Comparison of ENCODE assay signal across 7 mouse cellular contexts in genomic region chr16:17553910-17554685, GRCm38 (mm10). TPM values are rescaled to one million over a fixed set of nuclear protein-coding genes. Genes with fewer than 3 reads are reported as not detected.
DNase-seq lines count a peak whose midpoint lies in the region; ATAC-seq lines count a peak whose summit lies in the region.

No protein-coding gene starts in this region.

- H3K4me3 ChIP-seq in heart, embryonic 16.5 days (ENCODE audit: low read length), result peak overlapping the region; percentile 32
- peak overlapping the region; percentile 19 for H3K4me3 ChIP-seq in stomach, embryonic 15.5 days (replicated peaks)

- WGBS in heart, embryonic 16.5 days, result 5% methylated on average over 18 of the region's 18 CpGs
- WGBS in stomach, embryonic 15.5 days, result 9% methylated on average over 18 of the region's 18 CpGs

- peak overlapping the region; percentile 64 for H3K4me2 ChIP-seq in heart, embryonic 16.5 days (ENCODE audit: low read depth, low read length)
- H3K4me2 ChIP-seq in stomach, embryonic 15.5 days, result peak overlapping the region; percentile 47

- H3K4me1 ChIP-seq in heart, embryonic 16.5 days (ENCODE audit: control insufficient read depth, insufficient read depth, low read length), result peaks cover 28% of the 10 kb centered on the region
- peaks cover 27% of the 10 kb centered on the region for H3K4me1 ChIP-seq in stomach, embryonic 15.5 days

- H3K27me3 ChIP-seq in heart, embryonic 16.5 days (ENCODE audit: control insufficient read depth, insufficient read depth, low read length), result no peaks in the 10 kb centered on the region
- no peaks in the 10 kb centered on the region for H3K27me3 ChIP-seq in stomach, embryonic 15.5 days (replicated peaks)

- peak; percentile 92 for DNase-seq in MN1 (ENCODE audit: low spot score)
- peak; percentile 82 for DNase-seq in c-Kit-positive CD71-positive TER-119-negative erythroid progenitor cells, embryonic 14.5 days (ENCODE audit: low read depth)
- DNase-seq in kidney, postnatal 4 days, result peak; percentile 57 to 75
- DNase-seq in cerebellum, adult 18-20 months, result no peak

- H3K9ac ChIP-seq in heart, embryonic 16.5 days (ENCODE audit: low read length), result peak overlapping the region; percentile 53
- H3K9ac ChIP-seq in stomach, embryonic 15.5 days, result no peak overlapping the region

- no peaks in the 10 kb centered on the region for H3K36me3 ChIP-seq in heart, embryonic 16.5 days (ENCODE audit: control insufficient read depth, insufficient read depth)
- no peaks in the 10 kb centered on the region for H3K36me3 ChIP-seq in stomach, embryonic 15.5 days

- H3K9me3 ChIP-seq in heart, embryonic 16.5 days (replicated peaks; ENCODE audit: control insufficient read depth, low read length), result no peaks in the 10 kb centered on the region
- H3K9me3 ChIP-seq in stomach, embryonic 15.5 days, result no peaks in the 10 kb centered on the region

- peak; percentile 84 for ATAC-seq in heart, embryonic 16.5 days (replicated peaks; ENCODE audit: extremely low read depth, insufficient read depth, low FRiP score)
- peak; percentile 92 for ATAC-seq in megakaryocyte-erythroid progenitor cell, adult 5-6 weeks (replicated peaks; ENCODE audit: low FRiP score, low TSS enrichment, poor library complexity, severe bottlenecking)
- peak; percentile 91 for ATAC-seq in stomach, embryonic 15.5 days (ENCODE audit: insufficient read depth, low FRiP score, low read depth)

- H3K27ac ChIP-seq in heart, embryonic 16.5 days (ENCODE audit: low read length), result peak overlapping the region; percentile 76
- peak overlapping the region; percentile 69 for H3K27ac ChIP-seq in stomach, embryonic 15.5 days

RNA-seq across cellular contexts. Expression of gene Lrrc74b, which starts 6.9 kb away (rescaled TPM):
- 0.58 and 0.60 TPM in 2 replicates for polyA plus RNA-seq in heart, embryonic 16.5 days (2015; fragmentation: Nextera tagmentation; extraction: Ambion mirVana)
- not detected in 2 replicates for total RNA-seq in megakaryocyte-erythroid progenitor cell, adult 5-6 weeks (2014; fragmentation: Nextera tagmentation)
- 0.05 TPM in 1 of 2 replicates, not detected in the other for total RNA-seq in megakaryocyte-erythroid progenitor cell, adult 5-6 weeks (2017)
- polyA plus RNA-seq in stomach, embryonic 15.5 days (2015; fragmentation: Nextera tagmentation; extraction: Ambion mirVana), result 0.26 and 0.61 TPM in 2 replicates

RNA-seq across cellular contexts. Expression of gene P2rx6, which starts 7.6 kb away (rescaled TPM):
- 0.58 and 0.61 TPM in 2 replicates for polyA plus RNA-seq in heart, embryonic 16.5 days (2015; fragmentation: Nextera tagmentation; extraction: Ambion mirVana)
- not detected in 2 replicates for total RNA-seq in megakaryocyte-erythroid progenitor cell, adult 5-6 weeks (2014; fragmentation: Nextera tagmentation)
- total RNA-seq in megakaryocyte-erythroid progenitor cell, adult 5-6 weeks (2017), result not detected in 2 replicates
- 1.2 TPM in 2 replicates for polyA plus RNA-seq in stomach, embryonic 15.5 days (2015; fragmentation: Nextera tagmentation; extraction: Ambion mirVana)

RNA-seq across cellular contexts. Expression of gene Thap7, which starts 23.2 kb away (rescaled TPM):
- polyA plus RNA-seq in heart, embryonic 16.5 days (2015; fragmentation: Nextera tagmentation; extraction: Ambion mirVana), result 37.2 and 38.6 TPM in 2 replicates
- 18.2 and 27.1 TPM in 2 replicates for total RNA-seq in megakaryocyte-erythroid progenitor cell, adult 5-6 weeks (2014; fragmentation: Nextera tagmentation)
- total RNA-seq in megakaryocyte-erythroid progenitor cell, adult 5-6 weeks (2017), result 23.3 and 45.1 TPM in 2 replicates
- 57.3 and 60.8 TPM in 2 replicates for polyA plus RNA-seq in stomach, embryonic 15.5 days (2015; fragmentation: Nextera tagmentation; extraction: Ambion mirVana)

RNA-seq across cellular contexts. Expression of gene Slc7a4, which starts 28.9 kb away (rescaled TPM):
- polyA plus RNA-seq in heart, embryonic 16.5 days (2015; fragmentation: Nextera tagmentation; extraction: Ambion mirVana), result 10.5 and 12.3 TPM in 2 replicates
- 10.8 and 13.9 TPM in 2 replicates for total RNA-seq in megakaryocyte-erythroid progenitor cell, adult 5-6 weeks (2014; fragmentation: Nextera tagmentation)
- total RNA-seq in megakaryocyte-erythroid progenitor cell, adult 5-6 weeks (2017), result 5.2 and 7.6 TPM in 2 replicates
- polyA plus RNA-seq in stomach, embryonic 15.5 days (2015; fragmentation: Nextera tagmentation; extraction: Ambion mirVana), result 21.8 and 25.4 TPM in 2 replicates

RNA-seq across cellular contexts. Expression of gene Lztr1, which starts 45.6 kb away (rescaled TPM):
- polyA plus RNA-seq in heart, embryonic 16.5 days (2015; fragmentation: Nextera tagmentation; extraction: Ambion mirVana), result 51.8 and 59.2 TPM in 2 replicates
- total RNA-seq in megakaryocyte-erythroid progenitor cell, adult 5-6 weeks (2014; fragmentation: Nextera tagmentation), result 71.8 and 72.1 TPM in 2 replicates
- total RNA-seq in megakaryocyte-erythroid progenitor cell, adult 5-6 weeks (2017), result 50.4 and 55.4 TPM in 2 replicates
- 70.2 and 76.1 TPM in 2 replicates for polyA plus RNA-seq in stomach, embryonic 15.5 days (2015; fragmentation: Nextera tagmentation; extraction: Ambion mirVana)

Comparison
In these comparisons a context has a peak if more than half of its experiments do, and no peak if none do; other contexts are left out.
1. DNase-seq: peak in MN1 (single experiment), c-Kit-positive CD71-positive TER-119-negative erythroid progenitor cells, embryonic 14.5 days (single experiment) and kidney, postnatal 4 days (2 of 2); none in cerebellum, adult 18-20 months (0 of 2).
2. Peak in every context shown above with its lines, with median percentiles within 50 percentile points of each other: ATAC-seq.